Mouse (Mus musculus): ENCODE measurements around the gene Dlgap5. TPM values are rescaled to one million over a fixed set of nuclear protein-coding genes. Genes with fewer than 3 reads are reported as not detected.

The Dlgap5 gene
- polyA plus RNA-seq, 2 experiments, result 32.5 to 37.9 TPM

DNA sequence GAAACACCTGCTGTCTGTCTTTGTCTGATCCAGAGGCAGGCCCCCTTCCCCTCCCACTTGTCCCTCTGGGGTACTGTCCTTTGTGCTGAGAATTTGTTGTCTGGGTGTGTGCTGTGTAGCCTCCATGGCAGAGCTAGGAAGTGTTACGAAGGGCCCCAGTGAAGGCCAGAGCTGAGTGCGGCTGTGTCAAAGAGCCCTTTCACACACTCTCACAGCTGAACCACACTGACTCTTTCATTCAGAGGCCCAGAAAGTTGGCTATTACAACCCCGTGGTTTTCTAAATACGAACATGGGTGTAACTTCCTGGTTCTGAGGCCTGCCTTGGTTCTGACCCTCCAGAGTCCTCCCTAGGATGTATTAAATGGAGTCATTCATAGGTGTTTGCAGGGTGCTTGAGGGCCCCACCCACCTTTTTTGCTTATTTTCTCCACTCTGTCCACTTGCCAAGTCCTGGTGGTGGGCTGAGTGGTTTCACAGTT, 76.4 kb downstream of the Dlgap5 start:
- no peak overlapping the region for H3K9ac ChIP-seq (ENCODE audit: low read depth, low read length, severe bottlenecking)
- no peak overlapping the region for H3K4me3 ChIP-seq (replicated peaks; ENCODE audit: low read length)
- no peaks in the 10 kb centered on the region for H3K27me3 ChIP-seq (ENCODE audit: control insufficient read depth, insufficient read depth, low read length)
- H3K27ac ChIP-seq (replicated peaks; ENCODE audit: low read depth, low read length), result peak overlapping the region; percentile 52
- no peak overlapping the region for H3K4me2 ChIP-seq (replicated peaks; ENCODE audit: low read depth, low read length, severe bottlenecking)
- WGBS, result 66% methylated on average over 4 of the region's 4 CpGs
- no peak for TF ChIP-seq POLR2A (IDR thresholded peaks at IDR 0.05; ENCODE audit: borderline replicate concordance, extremely low read depth, insufficient read depth, insufficient read length)
- no peaks in the 10 kb centered on the region for H3K36me3 ChIP-seq (ENCODE audit: control insufficient read depth, insufficient read depth, low read length)
- peak; percentile 73 for ATAC-seq (ENCODE audit: low FRiP score, low read depth)
- DNase-seq (ENCODE audit: low spot score), result peak; percentile 17
- no peaks in the 10 kb centered on the region for H3K4me1 ChIP-seq (ENCODE audit: control insufficient read depth, insufficient read depth, low read length)
- no peaks in the 10 kb centered on the region for H3K9me3 ChIP-seq (ENCODE audit: control insufficient read depth, low read length)

GRCm38 (mm10) chr14:47340231-47340925, 77.8 kb downstream of the Dlgap5 start:
- Histone ChIP-seq H3K4me1 (ENCODE audit: control insufficient read depth, insufficient read depth, low read length) (no peaks in the 10 kb centered on the region), H3K9ac (ENCODE audit: low read depth, low read length, severe bottlenecking) (no peak overlapping the region), H3K4me2 (replicated peaks; ENCODE audit: low read depth, low read length, severe bottlenecking) (no peak overlapping the region), H3K36me3 (ENCODE audit: control insufficient read depth, insufficient read depth, low read length) (no peaks in the 10 kb centered on the region), H3K4me3 (replicated peaks; ENCODE audit: low read length) (no peak overlapping the region), H3K27ac (replicated peaks; ENCODE audit: low read depth, low read length) (no peak overlapping the region), H3K9me3 (ENCODE audit: control insufficient read depth, low read length) (no peaks in the 10 kb centered on the region), H3K27me3 (ENCODE audit: control insufficient read depth, insufficient read depth, low read length) (no peaks in the 10 kb centered on the region)
- 87% methylated on average over 10 of the region's 10 CpGs for WGBS
- DNase-seq (ENCODE audit: low spot score), result no peak
- TF ChIP-seq POLR2A (IDR thresholded peaks at IDR 0.05; ENCODE audit: borderline replicate concordance, extremely low read depth, insufficient read depth, insufficient read length), result no peak
- no peak for ATAC-seq (ENCODE audit: low FRiP score, low read depth)

Other genes starting within 250 kb of the Dlgap5 start
- gene Gch1, start 229.0 kb downstream of the Dlgap5 start, polyA plus RNA-seq (2012; rRNA removed), result 1.3 TPM in 2 replicates
- gene Gch1, start 229.0 kb downstream of the Dlgap5 start, polyA plus RNA-seq (2014; fragmentation: Nextera tagmentation; extraction: Ambion mirVana), result 0.99 and 1.5 TPM in 2 replicates
- 22.0 and 29.6 TPM in 2 replicates for gene Wdhd1, start 141.6 kb downstream of the Dlgap5 start, polyA plus RNA-seq (2012; rRNA removed)
- 22.9 and 26.2 TPM in 2 replicates for gene Wdhd1, start 141.6 kb downstream of the Dlgap5 start, polyA plus RNA-seq (2014; fragmentation: Nextera tagmentation; extraction: Ambion mirVana)
- gene Socs4, start 141.5 kb downstream of the Dlgap5 start, polyA plus RNA-seq (2012; rRNA removed), result 7.5 and 7.6 TPM in 2 replicates
- gene Socs4, start 141.5 kb downstream of the Dlgap5 start, polyA plus RNA-seq (2014; fragmentation: Nextera tagmentation; extraction: Ambion mirVana), result 4.0 and 4.7 TPM in 2 replicates
- 62.6 and 72.1 TPM in 2 replicates for gene Mapk1ip1l, start 120.1 kb downstream of the Dlgap5 start, polyA plus RNA-seq (2012; rRNA removed)
- 74.6 and 76.1 TPM in 2 replicates for gene Mapk1ip1l, start 120.1 kb downstream of the Dlgap5 start, polyA plus RNA-seq (2014; fragmentation: Nextera tagmentation; extraction: Ambion mirVana)
- 49.4 and 53.3 TPM in 2 replicates for gene Lgals3, start 50.7 kb downstream of the Dlgap5 start, polyA plus RNA-seq (2012; rRNA removed)
- 84.1 and 111 TPM in 2 replicates for gene Lgals3, start 50.7 kb downstream of the Dlgap5 start, polyA plus RNA-seq (2014; fragmentation: Nextera tagmentation; extraction: Ambion mirVana)
- gene Fbxo34, start 32.0 kb upstream of the Dlgap5 start, polyA plus RNA-seq (2012; rRNA removed), result 19.0 and 20.7 TPM in 2 replicates
- 26.0 and 27.1 TPM in 2 replicates for gene Fbxo34, start 32.0 kb upstream of the Dlgap5 start, polyA plus RNA-seq (2014; fragmentation: Nextera tagmentation; extraction: Ambion mirVana)
- gene Atg14, start 152.2 kb upstream of the Dlgap5 start, polyA plus RNA-seq (2012; rRNA removed), result 11.3 and 13.4 TPM in 2 replicates
- 15.5 and 18.2 TPM in 2 replicates for gene Atg14, start 152.2 kb upstream of the Dlgap5 start, polyA plus RNA-seq (2014; fragmentation: Nextera tagmentation; extraction: Ambion mirVana)
- gene Ktn1, start 230.0 kb upstream of the Dlgap5 start, polyA plus RNA-seq (2012; rRNA removed), result 38.2 and 53.2 TPM in 2 replicates
- gene Ktn1, start 230.0 kb upstream of the Dlgap5 start, polyA plus RNA-seq (2014; fragmentation: Nextera tagmentation; extraction: Ambion mirVana), result 61.1 TPM in 2 replicates

Data from limb, embryonic 14.5 days (tissue).